Mouse (Mus musculus) ES-Bruce4 (cell line): ENCODE results near the gene Lrrc38.

Experiments used
- CTCF ChIP-seq: IDR thresholded peaks from one replicate; pipeline ENCODE4 v1.8.1; 2011; ENCODE audit warnings: low read depth, low read length
- POLR2A ChIP-seq: IDR thresholded peaks from one replicate; pipeline ENCODE4 v1.8.1; 2011; ENCODE audit warnings: low read length; ENCODE audit not compliant: insufficient read depth

DNA sequence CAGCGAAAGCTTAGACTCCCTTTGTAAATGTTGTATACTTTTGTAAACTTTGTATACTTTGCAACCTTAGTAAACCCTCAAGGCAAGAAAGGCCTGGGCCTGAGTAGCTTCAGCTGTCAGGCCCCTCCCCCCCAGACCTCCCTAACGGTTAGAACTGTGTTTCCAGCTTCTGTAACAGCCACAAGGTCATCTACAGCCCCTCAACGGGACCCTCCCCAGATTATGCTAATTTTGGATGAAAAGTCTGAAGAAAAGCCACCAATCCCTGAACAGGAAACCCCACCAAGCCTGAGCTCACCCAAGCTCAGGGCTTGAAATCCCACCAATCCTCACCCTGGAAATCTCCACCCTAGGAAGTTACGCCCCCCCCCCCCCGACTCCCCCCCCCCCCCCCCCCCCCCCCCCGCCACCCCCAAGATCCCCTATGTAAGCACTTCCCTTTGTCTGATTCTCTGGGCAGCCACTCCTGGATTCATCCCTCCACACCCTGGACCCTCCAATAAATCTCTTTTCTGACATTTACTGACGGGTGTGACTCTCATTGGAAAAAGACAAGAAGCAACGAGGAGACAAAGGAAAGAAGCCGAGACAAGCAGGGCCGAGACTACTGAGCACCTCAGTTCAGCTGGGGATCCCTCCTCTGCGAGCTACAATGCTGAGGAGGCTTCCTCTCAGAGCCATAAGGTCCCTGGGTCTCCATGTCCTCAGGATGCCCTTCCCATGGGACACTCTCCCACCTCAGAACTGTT, 25.2 kb upstream of the Lrrc38 start:
- TF ChIP-seq POLR2A: no peak
- TF ChIP-seq CTCF: no peak
